In the genomic region with DNA sequence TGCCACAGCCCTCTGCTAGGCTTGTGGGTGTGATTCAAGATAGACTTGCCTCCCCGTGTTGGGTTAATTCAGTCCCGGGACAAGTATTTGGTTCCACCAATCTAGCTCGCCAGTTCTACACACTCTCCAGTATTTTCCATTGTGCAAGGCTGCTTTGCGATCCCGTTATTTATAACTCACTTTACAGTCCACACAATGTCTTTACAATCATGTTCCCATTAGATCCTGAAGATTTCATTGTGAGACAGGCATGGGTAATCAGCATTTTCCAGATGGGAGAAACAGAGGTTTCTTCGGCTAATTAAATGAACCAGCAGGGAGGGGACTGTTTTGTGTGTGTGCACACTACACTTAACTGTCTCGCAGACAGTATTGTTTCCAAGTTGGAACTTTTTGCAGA, we compare ENCODE assay signal across 12 mouse cellular contexts.
A peak's percentile ranks its signal among the peaks of the same experiment; 100 is the strongest.
DNase-seq lines count a peak whose midpoint lies in the region; ATAC-seq lines count a peak whose summit lies in the region.
"Had no signal": no experiment of that assay in that cellular context is flagged by ENCODE, and none has a peak within 500 bp of the region (broad histone marks: within the 10 kb centered on the region; RNA-seq: fewer than 3 reads in every experiment).

No protein-coding gene starts in this region.

- H3K27ac ChIP-seq in embryonic facial prominence, embryonic 13.5 days: peak overlapping the region; percentile 89
- H3K27ac ChIP-seq in limb, embryonic 13.5 days: 0 out of 2 replicates have a peak overlapping the region, but pooled peaks have one; percentile 76

- H3K27me3 ChIP-seq in embryonic facial prominence, embryonic 13.5 days: no peaks in the 10 kb centered on the region
- H3K27me3 ChIP-seq in limb, embryonic 13.5 days: no peaks in the 10 kb centered on the region

- no peak overlapping the region for H3K4me3 ChIP-seq in embryonic facial prominence, embryonic 13.5 days
- H3K4me3 ChIP-seq in limb, embryonic 13.5 days: no peak overlapping the region
- H3K4me3 ChIP-seq: erythroblast, embryonic 14.5 days had no signal

- H3K9me3 ChIP-seq in embryonic facial prominence, embryonic 13.5 days: no peaks in the 10 kb centered on the region
- no peaks in the 10 kb centered on the region for H3K9me3 ChIP-seq in limb, embryonic 13.5 days

- WGBS in embryonic facial prominence, embryonic 13.5 days: 40% methylated on average over 7 of the region's 7 CpGs
- 32% methylated on average over 7 of the region's 7 CpGs for WGBS in limb, embryonic 13.5 days

- H3K4me1 ChIP-seq in embryonic facial prominence, embryonic 13.5 days: peaks cover 55% of the 10 kb centered on the region
- H3K4me1 ChIP-seq in limb, embryonic 13.5 days: peaks cover 45% of the 10 kb centered on the region

- peaks cover 21% of the 10 kb centered on the region for H3K36me3 ChIP-seq in embryonic facial prominence, embryonic 13.5 days
- peaks cover 18% of the 10 kb centered on the region for H3K36me3 ChIP-seq in limb, embryonic 13.5 days

- no peak overlapping the region for H3K9ac ChIP-seq in embryonic facial prominence, embryonic 13.5 days
- H3K9ac ChIP-seq in limb, embryonic 13.5 days: no peak overlapping the region

- H3K4me2 ChIP-seq in embryonic facial prominence, embryonic 13.5 days: no peak overlapping the region
- no peak overlapping the region for H3K4me2 ChIP-seq in limb, embryonic 13.5 days (replicated peaks)

- no peak for ATAC-seq in embryonic facial prominence, embryonic 13.5 days (ENCODE audit: insufficient number of reproducible peaks, insufficient read depth, low FRiP score, low TSS enrichment, low read depth)
- ATAC-seq in limb, embryonic 13.5 days (ENCODE audit: low FRiP score, low read depth): no peak
- ATAC-seq in megakaryocyte, adult 5-6 weeks (ENCODE audit: poor library complexity, severe bottlenecking): no peak
- ATAC-seq: CD4-positive, CD25-positive, alpha-beta regulatory T cell, adult 4 months had no signal

- DNase-seq in gastrocnemius, postnatal 25 days: peak; percentile 4
- no peak for DNase-seq in gastrocnemius, postnatal 10 days
- peak; percentile 2 for DNase-seq in kidney, adult 18-20 months
- DNase-seq in kidney, adult 9 months: no peak
- no peak for DNase-seq in spleen, adult 18-20 months
- DNase-seq: heart, adult 18-20 months; kidney, adult 8-10 months had no signal

Comparison
In these comparisons a context has a peak if more than half of its experiments do, and no peak if none do; other contexts are left out.
1. DNase-seq: peak in gastrocnemius, postnatal 25 days (single experiment) and kidney, adult 18-20 months (single experiment); none in gastrocnemius, postnatal 10 days (single experiment), kidney, adult 9 months (single experiment) and spleen, adult 18-20 months (0 of 2).